Mouse (Mus musculus) thymus, postnatal 10 days (tissue): ENCODE measurements around the gene Exoc6b.

Source experiments
- DNase-seq, 2 experiments: peaks; one replicate each; pipeline ENCODE4 v3.0.0; 2021; ENCODE audit warnings: low spot score in 2 of 2

Exoc6b gene

GRCm38 (mm10) chr6:84585686-84586300 lies 483.5 kb downstream of the Exoc6b start:
- no peak for DNase-seq

- DNase-seq = no peak
Observed at GRCm38 (mm10) chr6:84584783-84585685, 484.3 kb downstream of the Exoc6b start.

- DNase-seq = no peak
Observed at GRCm38 (mm10) chr6:84583841-84584782, 485.2 kb downstream of the Exoc6b start.

- DNase-seq = peak; percentile 67 to 79
Observed at GRCm38 (mm10) chr6:84583371-84583770, 485.9 kb downstream of the Exoc6b start.

- DNase-seq = no peak
Observed at GRCm38 (mm10) chr6:84582826-84583225, 486.5 kb downstream of the Exoc6b start.

GRCm38 (mm10) chr6:84581833-84582445 lies 487.4 kb downstream of the Exoc6b start:
- DNase-seq = no peak

GRCm38 (mm10) chr6:84580979-84581832 lies 488.1 kb downstream of the Exoc6b start:
- no peak for DNase-seq

GRCm38 (mm10) chr6:84579508-84579907 lies 489.8 kb downstream of the Exoc6b start:
- DNase-seq = no peak

- DNase-seq = peak in 1 of 2 experiments; percentile 45
Observed at GRCm38 (mm10) chr6:84578928-84579327, 490.4 kb downstream of the Exoc6b start.

- DNase-seq = no peak
Observed at GRCm38 (mm10) chr6:84577898-84578297, 491.4 kb downstream of the Exoc6b start.

GRCm38 (mm10) chr6:84573905-84574660 lies 495.2 kb downstream of the Exoc6b start:
- DNase-seq = no peak

- DNase-seq = no peak
Observed at GRCm38 (mm10) chr6:84570039-84570438, 499.3 kb downstream of the Exoc6b start.

- DNase-seq = no peak
Observed at GRCm38 (mm10) chr6:84569590-84569989, 499.7 kb downstream of the Exoc6b start.

GRCm38 (mm10) chr6:84568880-84569279 lies 500.4 kb downstream of the Exoc6b start:
- no peak for DNase-seq
